Mouse (Mus musculus) liver, postnatal 0 days (tissue): ENCODE measurements at regions not wholly inside any gene's neighbourhood (a gene's known extent, or its start where the extent isn't known, plus 50 kb on each side); places are given as distances from the start of the nearest gene placed in this dataset.

Experiments used
- CTCF ChIP-seq: sonication (generic); IDR thresholded peaks from 2 replicates; pipeline ENCODE4 v1.5.1; 2016; ENCODE audit warnings: antibody characterized with exemption, low read depth
- EP300 ChIP-seq: IDR thresholded peaks from 2 replicates; pipeline ENCODE4 v1.6.1; 2016; ENCODE audit warnings: antibody characterized with exemption, low read depth, mild to moderate bottlenecking

GRCm38 (mm10) chr9:115778862-115779261 lies 130.4 kb upstream of the Gadl1 start:
- TF ChIP-seq CTCF: no peak
- no peak for TF ChIP-seq EP300
